Mouse (Mus musculus): ENCODE measurements around the gene Cux2. TPM values are rescaled to one million over a fixed set of nuclear protein-coding genes. Genes with fewer than 3 reads are reported as not detected.

Cux2 gene
- polyA plus RNA-seq, 1 experiment: 65.9 TPM

Other genes starting within 250 kb of the Cux2 start
- gene Sh2b3, start 212.5 kb downstream of the Cux2 start, polyA plus RNA-seq (2012; rRNA removed): 16.3 and 17.6 TPM in 2 replicates
- gene Pheta1, start 201.1 kb downstream of the Cux2 start, polyA plus RNA-seq (2012; rRNA removed): 15.1 and 16.0 TPM in 2 replicates
- 1.8 TPM in 2 replicates for gene Myl2, start 50.8 kb upstream of the Cux2 start, polyA plus RNA-seq (2012; rRNA removed)
- 0.42 and 1.2 TPM in 2 replicates for gene Ccdc63, start 90.7 kb upstream of the Cux2 start, polyA plus RNA-seq (2012; rRNA removed)
- gene Ppp1cc, start 108.2 kb upstream of the Cux2 start, polyA plus RNA-seq (2012; rRNA removed): 365 and 386 TPM in 2 replicates
- 3.4 and 5.9 TPM in 2 replicates for gene Hvcn1, start 156.7 kb upstream of the Cux2 start, polyA plus RNA-seq (2012; rRNA removed)
- 39.5 and 46.5 TPM in 2 replicates for gene Tctn1, start 214.4 kb upstream of the Cux2 start, polyA plus RNA-seq (2012; rRNA removed)
- gene Pptc7, start 234.3 kb upstream of the Cux2 start, polyA plus RNA-seq (2012; rRNA removed): 30.5 and 31.4 TPM in 2 replicates